Mouse (Mus musculus) embryonic fibroblast, embryonic 13.5 days (primary cell): ENCODE results near the gene Yipf2.

Experiments used
- CTCF ChIP-seq: IDR thresholded peaks from 2 replicates; pipeline ENCODE4 v1.5.1; 2011; ENCODE audit warnings: mild to moderate bottlenecking, control low read depth, low read length, moderate library complexity, borderline replicate concordance; ENCODE audit not compliant: insufficient read depth
- POLR2A ChIP-seq: IDR thresholded peaks from 2 replicates; pipeline ENCODE4 v1.6.1; 2011; ENCODE audit warnings: low read depth, mild to moderate bottlenecking, control low read depth, low read length, moderate library complexity

- no peak for TF ChIP-seq CTCF
- TF ChIP-seq POLR2A, result no peak
These were observed 561 bp downstream of the Yipf2 start for GRCm38 (mm10) chr9:21591831-21592702.
